Mouse (Mus musculus) layer of hippocampus, adult 18-20 months (tissue): ENCODE data around the gene Farsa. TPM values are rescaled to one million over a fixed set of nuclear protein-coding genes. Genes with fewer than 3 reads are reported as not detected.

Experiments used
- DNase-seq, 2 experiments: peaks; one replicate each; pipeline ENCODE4 v3.0.0; 2022; ENCODE audit warnings: low spot score in 2 of 2
- microRNA-seq, 2 experiments: library from miRNA; unstranded; fragments of <30 nt; microRNA quantifications; one replicate each; pipeline ENCODE4 v1.2.0; 2021
- total RNA-seq, 2 experiments: library from RNA; stranded (reverse); gene quantifications; 2 replicates each; pipeline ENCODE4 v1.2.3; 2021

The Farsa gene
- total RNA-seq, 2 experiments from 2014 or later, result 48.8 to 50.1 TPM

DNA sequence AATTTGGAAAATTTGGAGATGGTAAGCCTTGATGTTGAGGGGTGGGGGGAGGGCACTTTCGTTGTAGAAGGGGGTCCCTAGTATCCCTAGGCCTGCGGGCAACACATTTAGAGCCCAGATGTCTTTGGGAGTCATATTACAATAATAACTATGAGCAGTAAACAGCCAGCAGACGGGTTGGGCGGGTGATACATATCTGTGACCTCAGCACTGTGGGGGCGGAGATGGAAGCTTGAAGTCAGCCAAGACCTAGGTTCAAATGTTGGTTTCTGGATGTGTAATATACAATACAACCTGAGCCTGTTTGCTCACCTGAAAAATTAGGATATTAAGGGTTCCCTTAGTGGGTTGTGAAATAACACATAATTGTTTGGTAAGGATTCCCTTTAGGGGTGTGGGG lies 53.2 kb downstream of the Farsa start:
- DNase-seq, result no peak

DNA sequence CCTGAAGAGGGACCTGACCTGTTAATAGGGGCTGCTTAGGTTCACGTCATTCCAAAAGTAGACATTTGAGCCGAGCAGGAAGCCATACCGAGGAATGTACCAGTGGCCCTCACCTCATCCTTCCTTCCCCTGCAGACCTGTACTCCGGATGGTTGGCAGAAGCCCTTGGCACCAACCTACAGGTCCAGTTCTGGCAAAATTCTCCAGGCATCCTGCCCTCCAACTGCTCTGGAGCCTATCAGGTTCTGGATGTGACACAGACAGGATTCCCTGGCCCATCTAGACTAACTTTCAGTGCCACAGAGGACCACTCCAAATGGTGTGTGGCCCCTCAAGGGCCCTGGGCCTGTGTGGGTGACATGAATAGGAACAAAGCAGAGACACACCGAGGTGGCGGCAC lies 53.8 kb downstream of the Farsa start:
- no peak for DNase-seq

- DNase-seq, result no peak
Measured at GRCm38 (mm10) chr8:84911854-84912253, 55.1 kb downstream of the Farsa start.

GRCm38 (mm10) chr8:84912391-84912790 lies 55.6 kb downstream of the Farsa start:
- DNase-seq, result no peak

- peak in 1 of 2 experiments; percentile 73 for DNase-seq
Measured at GRCm38 (mm10) chr8:84912895-84913501, 56.2 kb downstream of the Farsa start.

GRCm38 (mm10) chr8:84913502-84913900 lies 56.7 kb downstream of the Farsa start:
- DNase-seq, result no peak

GRCm38 (mm10) chr8:84913960-84914359 lies 57.2 kb downstream of the Farsa start:
- DNase-seq, result no peak

DNA sequence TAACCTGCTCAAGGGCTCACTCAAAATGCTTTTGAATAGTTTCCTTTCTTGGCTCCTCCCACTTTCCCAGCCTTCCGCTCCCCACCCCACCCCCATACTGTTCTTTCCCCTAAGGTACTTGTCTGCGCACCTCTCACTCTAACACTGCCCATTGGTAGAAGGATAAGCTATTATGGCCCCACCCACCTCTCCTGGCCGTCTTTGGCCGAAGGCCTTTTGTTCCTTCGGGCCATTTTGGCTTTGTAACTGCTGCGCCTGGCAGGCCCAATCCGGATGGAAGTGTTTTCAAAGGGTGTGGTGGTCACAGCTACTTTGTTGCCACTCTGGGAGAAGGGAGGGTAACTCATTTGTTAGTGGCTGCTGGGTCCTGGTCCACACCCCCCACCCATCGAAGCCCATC lies 58.5 kb downstream of the Farsa start:
- no peak for DNase-seq

- no peak for DNase-seq
Measured at GRCm38 (mm10) chr8:84917781-84918180, 61.0 kb downstream of the Farsa start.

DNA sequence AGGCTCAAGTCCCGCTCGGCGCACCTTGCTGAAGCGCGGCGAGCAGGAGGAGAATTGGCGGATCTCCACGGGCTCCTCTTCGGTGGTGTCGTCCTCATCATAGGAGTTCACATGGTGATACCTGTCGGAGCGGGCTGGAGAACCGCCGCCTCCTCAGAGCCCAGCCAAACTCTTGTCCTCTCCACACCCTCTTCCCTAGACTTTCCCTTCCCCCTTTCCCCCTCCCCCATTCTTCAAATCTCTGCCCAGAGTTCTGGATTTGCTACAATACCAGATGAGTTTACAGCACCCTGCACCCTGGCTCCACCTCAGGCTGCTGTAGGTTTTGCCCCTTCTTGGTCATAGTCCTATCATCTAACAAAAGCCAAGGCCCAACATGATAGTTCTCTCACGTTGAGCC lies 61.9 kb downstream of the Farsa start:
- no peak for DNase-seq

Small RNAs within 50 kb of the gene (microRNA-seq; reads per million reads assigned to microRNA genes)
- gene Mir7069, result 5.2 to 9.0 reads per million in 2 experiments

Other genes with a start within 250 kb of the Farsa start
- 10 to 100 TPM in 1 of 2 experiments, 1 to 10 TPM in 1; 6.2 to 10.0 TPM for gene Ier2, start 194.1 kb upstream of the Farsa start, total RNA-seq
- gene Trmt1, start 170.7 kb upstream of the Farsa start, total RNA-seq, result 100 to 1,000 TPM in 1 of 2 experiments, 10 to 100 TPM in 1; 96.9 to 108 TPM
- 10 to 100 TPM; 94.8 to 95.5 TPM for gene Nacc1, start 169.1 kb upstream of the Farsa start, total RNA-seq
- gene Lyl1, start 155.5 kb upstream of the Farsa start, total RNA-seq, result 1 to 10 TPM; 2.0 to 2.2 TPM
- gene G430095P16Rik, start 134.0 kb upstream of the Farsa start, total RNA-seq, result not detected
- 100 to 1,000 TPM; 379 to 429 TPM for gene Nfix, start 56.6 kb upstream of the Farsa start, total RNA-seq
- 10 to 100 TPM; 10.7 to 10.9 TPM for gene Dand5, start 34.2 kb upstream of the Farsa start, total RNA-seq
- 10 to 100 TPM; 27.3 to 27.4 TPM for gene Gadd45gip1, start 25.5 kb upstream of the Farsa start, total RNA-seq
- gene Rad23a, start 16.3 kb upstream of the Farsa start, total RNA-seq, result 10 to 100 TPM; 63.8 to 77.0 TPM
- gene Calr, start 10.1 kb upstream of the Farsa start, total RNA-seq, result 100 to 1,000 TPM; 506 to 521 TPM
- gene Syce2, start 15.1 kb downstream of the Farsa start, total RNA-seq, result 10 to 100 TPM; 15.7 to 16.5 TPM
- 10 to 100 TPM; 38.3 to 38.5 TPM for gene Gcdh, start 36.9 kb downstream of the Farsa start, total RNA-seq
- gene Klf1, start 44.9 kb downstream of the Farsa start, total RNA-seq, result under 1 TPM in 1 of 2 experiments, not detected in 1; 0.27 TPM
- 1 to 10 TPM; 2.8 to 5.1 TPM for gene Dnase2a, start 51.6 kb downstream of the Farsa start, total RNA-seq
- 10 to 100 TPM; 71.8 to 73.3 TPM for gene Mast1, start 80.4 kb downstream of the Farsa start, total RNA-seq
- gene Rtbdn, start 90.0 kb downstream of the Farsa start, total RNA-seq, result 1 to 10 TPM in 1 of 2 experiments, under 1 TPM in 1; 0.87 to 1.1 TPM
- not detected for gene Gm49661, start 112.4 kb downstream of the Farsa start, total RNA-seq
- 100 to 1,000 TPM; 319 to 358 TPM for gene Prdx2, start 112.6 kb downstream of the Farsa start, total RNA-seq
- gene Rnaseh2a, start 112.8 kb downstream of the Farsa start, total RNA-seq, result 10 to 100 TPM; 41.8 to 46.2 TPM
- 100 to 1,000 TPM; 102 to 103 TPM for gene Junb, start 121.7 kb downstream of the Farsa start, total RNA-seq
- gene Hook2, start 133.6 kb downstream of the Farsa start, total RNA-seq, result 1 to 10 TPM; 8.1 to 9.5 TPM
- gene Best2, start 157.5 kb downstream of the Farsa start, total RNA-seq, result not detected
- gene Asna1, start 168.3 kb downstream of the Farsa start, total RNA-seq, result 100 to 1,000 TPM; 122 to 125 TPM
- gene Trir, start 169.8 kb downstream of the Farsa start, total RNA-seq, result 100 to 1,000 TPM; 132 to 133 TPM
- gene Tnpo2, start 179.9 kb downstream of the Farsa start, total RNA-seq, result 100 to 1,000 TPM; 163 to 179 TPM
- gene Fbxw9, start 203.1 kb downstream of the Farsa start, total RNA-seq, result 10 to 100 TPM; 19.3 to 19.8 TPM
- gene Gm5741, start 211.0 kb downstream of the Farsa start, total RNA-seq, result not detected
- 10 to 100 TPM; 53.2 to 56.1 TPM for gene Dhps, start 214.8 kb downstream of the Farsa start, total RNA-seq
- 10 to 100 TPM; 60.9 to 65.6 TPM for gene Wdr83os, start 223.8 kb downstream of the Farsa start, total RNA-seq
- gene Wdr83, start 224.3 kb downstream of the Farsa start, total RNA-seq, result 10 to 100 TPM; 28.1 to 32.3 TPM
- gene Man2b1, start 226.3 kb downstream of the Farsa start, total RNA-seq, result 10 to 100 TPM; 33.8 to 34.5 TPM